ENCODE assay signal across 8 mouse cellular contexts in the genomic region with DNA sequence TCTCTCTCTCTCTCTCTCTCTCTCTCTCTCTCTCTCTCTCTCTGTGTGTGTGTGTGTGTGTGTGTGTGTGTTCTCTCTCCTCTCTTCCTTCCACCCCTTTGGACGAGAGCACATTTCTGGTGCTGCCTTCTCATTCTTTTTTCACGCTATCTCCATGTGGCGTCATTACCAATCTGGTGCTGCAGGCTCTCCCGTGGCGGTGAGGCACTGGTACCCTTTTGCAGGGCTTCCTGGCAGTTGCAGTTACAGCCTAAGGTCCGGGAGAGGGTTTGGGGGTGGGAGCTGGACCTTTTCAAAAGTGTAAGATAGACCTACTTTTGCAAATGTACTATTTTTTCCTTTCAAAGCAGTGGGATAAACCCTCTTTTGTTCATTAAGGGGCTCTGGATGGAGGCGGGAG. TPM values are rescaled to one million over a fixed set of nuclear protein-coding genes. Genes with fewer than 3 reads are reported as not detected.
A peak's percentile ranks its signal among the peaks of the same experiment; 100 is the strongest.
DNase-seq lines count a peak whose midpoint lies in the region; ATAC-seq and TF ChIP-seq lines count a peak whose summit lies in the region.

No protein-coding gene starts in this region.

- no peak for ATAC-seq in forebrain, embryonic 15.5 days (replicated peaks)
- ATAC-seq in liver, embryonic 12.5 days, result no peak

- H3K27me3 ChIP-seq in forebrain, embryonic 15.5 days, result no peaks in the 10 kb centered on the region
- H3K27me3 ChIP-seq in liver, embryonic 12.5 days (replicated peaks), result no peaks in the 10 kb centered on the region
- no peaks in the 10 kb centered on the region for H3K27me3 ChIP-seq in splenic B cell, adult 2 months (ENCODE audit: control insufficient read depth, insufficient read depth, low read length, poor library complexity, severe bottlenecking)
- H3K27me3 ChIP-seq in thymus, adult 2 months (ENCODE audit: control insufficient read depth, insufficient read depth, low read length), result peaks cover 13% of the 10 kb centered on the region

- peak; percentile 58 to 78 for DNase-seq in left cerebral cortex, postnatal 25 days (ENCODE audit: low spot score in 2 of 2)
- DNase-seq in left cerebral cortex, adult 8-10 months (ENCODE audit: low spot score in 2 of 2), result no peak
- DNase-seq in splenic B cell, adult 2 months (ENCODE audit: low read depth, low spot score), result peak; percentile 7
- DNase-seq in thymus, adult 2 months, result no peak
- DNase-seq in thymus, postnatal 0 days (ENCODE audit: low spot score), result no peak

- TF ChIP-seq CTCF in thymus, adult 2 months (IDR thresholded peaks at IDR 0.05; ENCODE audit: borderline replicate concordance, control insufficient read depth, extremely low read depth, insufficient read depth, low read length, poor library complexity), result no peak

- H3K4me1 ChIP-seq in brown adipose tissue, adult 24 weeks (ENCODE audit: control insufficient read depth, insufficient read depth, insufficient read length, low read length), result peaks cover 5% of the 10 kb centered on the region
- H3K4me1 ChIP-seq in forebrain, embryonic 15.5 days, result peaks cover 33% of the 10 kb centered on the region
- peaks cover 47% of the 10 kb centered on the region for H3K4me1 ChIP-seq in liver, embryonic 12.5 days
- H3K4me1 ChIP-seq in thymus, adult 2 months (replicated peaks; ENCODE audit: control insufficient read depth, insufficient read depth, low read length), result peaks cover 12% of the 10 kb centered on the region

- H3K4me3 ChIP-seq in brown adipose tissue, adult 24 weeks (ENCODE audit: insufficient read depth, low read depth, low read length), result peak overlapping the region; percentile 98
- H3K4me3 ChIP-seq in forebrain, embryonic 15.5 days, result peak overlapping the region; percentile 94
- H3K4me3 ChIP-seq in liver, embryonic 12.5 days, result peak overlapping the region; percentile 90
- H3K4me3 ChIP-seq in thymus, adult 2 months (ENCODE audit: control insufficient read depth, insufficient read depth, low read length), result no peak overlapping the region

- no peaks in the 10 kb centered on the region for H3K36me3 ChIP-seq in forebrain, embryonic 15.5 days
- peaks cover 14% of the 10 kb centered on the region for H3K36me3 ChIP-seq in liver, embryonic 12.5 days
- H3K36me3 ChIP-seq in splenic B cell, adult 2 months (ENCODE audit: control insufficient read depth, insufficient read depth, low read length, poor library complexity, severe bottlenecking), result no peaks in the 10 kb centered on the region
- no peaks in the 10 kb centered on the region for H3K36me3 ChIP-seq in thymus, adult 2 months (ENCODE audit: control insufficient read depth, insufficient read depth, low read length)

- H3K9me3 ChIP-seq in forebrain, embryonic 15.5 days, result no peaks in the 10 kb centered on the region
- H3K9me3 ChIP-seq in liver, embryonic 12.5 days (replicated peaks), result no peaks in the 10 kb centered on the region

- 9% methylated on average over 7 of the region's 7 CpGs for WGBS in forebrain, embryonic 15.5 days
- WGBS in liver, embryonic 12.5 days (ENCODE audit: insufficient replicate concordance), result 12% methylated on average over 7 of the region's 7 CpGs
- 45% methylated on average over 7 of the region's 7 CpGs for WGBS in thymus, adult 2 months

- no peak for TF ChIP-seq POLR2A in thymus, adult 2 months (IDR thresholded peaks at IDR 0.05; ENCODE audit: control insufficient read depth, extremely low read depth, insufficient read depth, low read length, poor library complexity)

- peak overlapping the region; percentile 78 for H3K4me2 ChIP-seq in forebrain, embryonic 15.5 days (replicated peaks)
- H3K4me2 ChIP-seq in liver, embryonic 12.5 days, result peak overlapping the region; percentile 90

- peak overlapping the region; percentile 97 for H3K9ac ChIP-seq in forebrain, embryonic 15.5 days (replicated peaks)
- peak overlapping the region; percentile 92 for H3K9ac ChIP-seq in liver, embryonic 12.5 days

- H3K27ac ChIP-seq in brown adipose tissue, adult 24 weeks (replicated peaks; ENCODE audit: low read depth, low read length), result 0 out of 2 replicates have a peak overlapping the region, but pooled peaks have one; percentile 22
- peak overlapping the region; percentile 91 for H3K27ac ChIP-seq in forebrain, embryonic 15.5 days (replicated peaks)
- peak overlapping the region; percentile 92 for H3K27ac ChIP-seq in liver, embryonic 12.5 days
- no peak overlapping the region for H3K27ac ChIP-seq in thymus, adult 2 months (ENCODE audit: control insufficient read depth, insufficient read depth, low read length)

- intact Hi-C loops in left cerebral cortex, postnatal 25 days (cut with DNase I), result loop anchor here (2.0 kb wide), 3 partner anchors 69 to 141 kb away; no protein-coding TSS in a partner anchor

RNA-seq across cellular contexts. Expression of gene Ank, which starts 1.2 kb away (rescaled TPM):
- 100 to 1,000 TPM; 169 to 176 TPM for total RNA-seq in left cerebral cortex, postnatal 25 days (2021)
- total RNA-seq in left cerebral cortex, adult 8-10 months (2022), result 100 to 1,000 TPM; 195 to 201 (median 197) TPM
- 179 and 208 TPM in 2 replicates for polyA plus RNA-seq in brown adipose tissue, adult 24 weeks (2012; ENCODE audit: insufficient read depth, insufficient read length, missing spikeins)
- 16.7 and 17.1 TPM in 2 replicates for polyA plus RNA-seq in forebrain, embryonic 15.5 days (2015; fragmentation: Nextera tagmentation; extraction: Ambion mirVana)
- polyA plus RNA-seq in liver, embryonic 12.5 days (2016; fragmentation: Nextera tagmentation; extraction: Ambion mirVana), result 13.6 and 14.2 TPM in 2 replicates
- polyA plus RNA-seq in thymus, adult 2 months (2012; rRNA removed), result 14.4 and 21.5 TPM in 2 replicates
- polyA plus RNA-seq in thymus, postnatal 0 days (2015; fragmentation: Nextera tagmentation; extraction: Ambion mirVana), result 3.1 and 3.6 TPM in 2 replicates

Comparison
In these comparisons a context has a peak if more than half of its experiments do, and no peak if none do; other contexts are left out.
1. DNase-seq: peak in left cerebral cortex, postnatal 25 days (2 of 2) and splenic B cell, adult 2 months (single experiment); none in left cerebral cortex, adult 8-10 months (0 of 2), thymus, adult 2 months (single experiment) and thymus, postnatal 0 days (single experiment).